Mouse (Mus musculus) embryonic facial prominence, embryonic 10.5 days (tissue): ENCODE measurements around the gene Slc35e3. TPM values are rescaled to one million over a fixed set of nuclear protein-coding genes. Genes with fewer than 3 reads are reported as not detected.
"Not testable (repeated sequence)": the region's sequence is repeated elsewhere in the genome, so short reads cannot be mapped to it uniquely, and the experiment has no call there.

Source experiments
- DNase-seq: peaks from one replicate; pipeline ENCODE4 v3.0.0-alpha.2; 2017; ENCODE audit warnings: low spot score
- H3K27ac ChIP-seq: fragments of 300-500 bp; sonication (generic); replicated peaks from 2 replicates; pipeline ENCODE4 v1.5.1; 2016; ENCODE audit warnings: mild to moderate bottlenecking
- H3K27me3 ChIP-seq: fragments of 300-500 bp; sonication (generic); replicated peaks from 2 replicates; pipeline ENCODE4 v1.6.1; 2016; ENCODE audit warnings: low read depth, mild to moderate bottlenecking; ENCODE audit not compliant: poor library complexity, severe bottlenecking
- H3K36me3 ChIP-seq: fragments of 300-500 bp; sonication (generic); replicated peaks from 2 replicates; pipeline ENCODE4 v1.6.1; 2016; ENCODE audit warnings: mild to moderate bottlenecking, moderate library complexity
- H3K4me1 ChIP-seq: fragments of 300-500 bp; sonication (generic); 2 replicates; pipeline ENCODE4 v1.6.1; 2016
- H3K4me3 ChIP-seq: fragments of 300-500 bp; sonication (generic); 2 replicates; pipeline ENCODE4 v1.5.1; 2016; ENCODE audit warnings: mild to moderate bottlenecking, moderate library complexity
- H3K9me3 ChIP-seq: fragments of 300-500 bp; sonication (generic); 2 replicates; pipeline ENCODE4 v1.6.1; 2016; ENCODE audit warnings: mild to moderate bottlenecking
- WGBS: fragments of 180-500 bp; shearing (Covaris S2); methylation state at CpG from one replicate; pipeline ENCODE4 v1.1.7; 2016; 5-methylcytosine and 5-hydroxymethylcytosine counted together
- polyA plus RNA-seq: library from polyadenylated mRNA; unstranded; fragments of >200 nt; fragmentation: Nextera tagmentation; extraction: Ambion mirVana; gene quantifications from 2 replicates; pipeline ENCODE4 v1.2.1, GENCODE M21; 2016

Slc35e3 gene
- polyA plus RNA-seq, 1 experiment from 2014 or later, result 24.7 TPM

- Histone ChIP-seq H3K36me3 (peaks cover 72% of the 10 kb centered on the region), H3K27me3 (no peaks in the 10 kb centered on the region), H3K9me3 (no peaks in the 10 kb centered on the region), H3K4me3 (no peak overlapping the region), H3K27ac (no peak overlapping the region), H3K4me1 (peaks cover 9% of the 10 kb centered on the region)
- no peak for DNase-seq
- WGBS, result 94% methylated on average over 14 of the region's 14 CpGs
Measured at GRCm38 (mm10) chr10:117749787-117750343, 3.7 kb upstream of the Slc35e3 start.

GRCm38 (mm10) chr10:117749050-117749686 lies 3.0 kb upstream of the Slc35e3 start:
- Histone ChIP-seq H3K27ac (no peak overlapping the region), H3K4me3 (no peak overlapping the region), H3K36me3 (peaks cover 65% of the 10 kb centered on the region), H3K27me3 (no peaks in the 10 kb centered on the region), H3K4me1 (peaks cover 16% of the 10 kb centered on the region), H3K9me3 (no peaks in the 10 kb centered on the region)
- DNase-seq, result no peak
- WGBS, result 95% methylated on average over 10 of the region's 10 CpGs

GRCm38 (mm10) chr10:117748276-117749049 lies 2.3 kb upstream of the Slc35e3 start:
- no peak for DNase-seq
- H3K36me3 ChIP-seq, result peaks cover 65% of the 10 kb centered on the region

GRCm38 (mm10) chr10:117747711-117748110 lies 1.5 kb upstream of the Slc35e3 start:
- no peaks in the 10 kb centered on the region for H3K9me3 ChIP-seq
- H3K27ac ChIP-seq, result no peak overlapping the region
- peak; percentile 23 for DNase-seq
- H3K27me3 ChIP-seq, result no peaks in the 10 kb centered on the region
- no peak overlapping the region for H3K4me3 ChIP-seq
- peaks cover 63% of the 10 kb centered on the region for H3K36me3 ChIP-seq
- WGBS, result 89% methylated on average over 7 of the region's 7 CpGs
- peaks cover 22% of the 10 kb centered on the region for H3K4me1 ChIP-seq

More at GRCm38 (mm10) chr10:117748276-117749049, 2.3 kb upstream of the Slc35e3 start:
- Histone ChIP-seq H3K4me3 (no peak overlapping the region), H3K27ac (no peak overlapping the region), H3K9me3 (no peaks in the 10 kb centered on the region), H3K27me3 (no peaks in the 10 kb centered on the region), H3K4me1 (peaks cover 22% of the 10 kb centered on the region)
- WGBS, result 86% methylated on average over 10 of the region's 10 CpGs

- Histone ChIP-seq H3K4me1 (peaks cover 30% of the 10 kb centered on the region), H3K27ac (peak overlapping the region; percentile 81), H3K4me3 (peak overlapping the region; percentile 69), H3K36me3 (peaks cover 54% of the 10 kb centered on the region)
- peak; percentile 42 for DNase-seq
- not testable (repeated sequence) for H3K27me3 ChIP-seq, H3K9me3 ChIP-seq
- WGBS, result under 1% methylated on average over 23 of the region's 46 CpGs
Measured at GRCm38 (mm10) chr10:117745570-117746296, 432 bp downstream of the Slc35e3 start.

- H3K4me3 ChIP-seq, result 0 out of 2 replicates have a peak overlapping the region, but pooled peaks have one; percentile 11
- DNase-seq, result no peak
- H3K36me3 ChIP-seq, result peaks cover 54% of the 10 kb centered on the region
- H3K4me1 ChIP-seq, result peaks cover 30% of the 10 kb centered on the region
- no peak overlapping the region for H3K27ac ChIP-seq
- no peaks in the 10 kb centered on the region for H3K9me3 ChIP-seq
- H3K27me3 ChIP-seq, result no peaks in the 10 kb centered on the region
- WGBS, result 80% methylated on average over 4 of the region's 4 CpGs
Measured at GRCm38 (mm10) chr10:117743917-117744316, 2.2 kb downstream of the Slc35e3 start.

GRCm38 (mm10) chr10:117743182-117743581 lies 3.0 kb downstream of the Slc35e3 start:
- H3K27me3 ChIP-seq, result no peaks in the 10 kb centered on the region
- DNase-seq, result no peak
- H3K27ac ChIP-seq, result no peak overlapping the region
- H3K4me1 ChIP-seq, result peaks cover 29% of the 10 kb centered on the region
- H3K9me3 ChIP-seq, result no peaks in the 10 kb centered on the region
- WGBS, result 88% methylated on average over 2 of the region's 2 CpGs
- no peak overlapping the region for H3K4me3 ChIP-seq
- H3K36me3 ChIP-seq, result peaks cover 54% of the 10 kb centered on the region

- Histone ChIP-seq H3K27ac (no peak overlapping the region), H3K4me3 (no peak overlapping the region), H3K27me3 (no peaks in the 10 kb centered on the region), H3K9me3 (no peaks in the 10 kb centered on the region), H3K36me3 (peaks cover 54% of the 10 kb centered on the region), H3K4me1 (peaks cover 28% of the 10 kb centered on the region)
- no peak for DNase-seq
- 90% methylated on average over 4 of the region's 4 CpGs for WGBS
Measured at GRCm38 (mm10) chr10:117742618-117743017, 3.5 kb downstream of the Slc35e3 start.

GRCm38 (mm10) chr10:117741698-117742475 lies 4.3 kb downstream of the Slc35e3 start:
- WGBS, result 72% methylated on average over 15 of the region's 15 CpGs

GRCm38 (mm10) chr10:117740921-117741320 lies 5.2 kb downstream of the Slc35e3 start:
- Histone ChIP-seq H3K27ac (0 out of 2 replicates have a peak overlapping the region, but pooled peaks have one; percentile 4), H3K9me3 (no peaks in the 10 kb centered on the region), H3K27me3 (no peaks in the 10 kb centered on the region), H3K4me3 (no peak overlapping the region), H3K36me3 (peaks cover 68% of the 10 kb centered on the region), H3K4me1 (peaks cover 28% of the 10 kb centered on the region)
- WGBS, result 82% methylated on average over 9 of the region's 9 CpGs
- no peak for DNase-seq

More at GRCm38 (mm10) chr10:117741698-117742475, 4.3 kb downstream of the Slc35e3 start:
- peaks cover 28% of the 10 kb centered on the region for H3K4me1 ChIP-seq
- peaks cover 58% of the 10 kb centered on the region for H3K36me3 ChIP-seq
- H3K27me3 ChIP-seq, result no peaks in the 10 kb centered on the region
- no peak for DNase-seq
- no peaks in the 10 kb centered on the region for H3K9me3 ChIP-seq
- peak overlapping the region; percentile 61 for H3K27ac ChIP-seq
- H3K4me3 ChIP-seq, result peak overlapping the region; percentile 8; the same call in 1 of the 2 replicates

GRCm38 (mm10) chr10:117740171-117740570 lies 6.0 kb downstream of the Slc35e3 start:
- no peak overlapping the region for H3K4me3 ChIP-seq
- DNase-seq, result no peak
- 95% methylated on average over 10 of the region's 10 CpGs for WGBS
- H3K27me3 ChIP-seq, result no peaks in the 10 kb centered on the region
- H3K36me3 ChIP-seq, result peaks cover 74% of the 10 kb centered on the region
- H3K27ac ChIP-seq, result no peak overlapping the region
- peaks cover 24% of the 10 kb centered on the region for H3K4me1 ChIP-seq
- H3K9me3 ChIP-seq, result no peaks in the 10 kb centered on the region

GRCm38 (mm10) chr10:117739648-117739948 lies 6.6 kb downstream of the Slc35e3 start:
- H3K4me1 ChIP-seq, result peaks cover 18% of the 10 kb centered on the region
- DNase-seq, result no peak
- no peaks in the 10 kb centered on the region for H3K27me3 ChIP-seq
- WGBS, result 93% methylated on average over 6 of the region's 6 CpGs
- no peak overlapping the region for H3K4me3 ChIP-seq
- no peak overlapping the region for H3K27ac ChIP-seq
- H3K36me3 ChIP-seq, result peaks cover 75% of the 10 kb centered on the region
- no peaks in the 10 kb centered on the region for H3K9me3 ChIP-seq
